Mouse (Mus musculus): Measurements from ENCODE around the gene Tap1. TPM values are rescaled to one million over a fixed set of nuclear protein-coding genes. Genes with fewer than 3 reads are reported as not detected.
"Not testable (repeated sequence)": the region's sequence is repeated elsewhere in the genome, so short reads cannot be mapped to it uniquely, and the experiment has no call there.

The Tap1 gene
- 1 to 10 TPM; 2.8 to 3.2 TPM for total RNA-seq (2021)
- long read RNA-seq, experiment 1, transcript Tap1-206 (11 exons, 2,953 nt), result major isoform, 8 of 8 reads
- long read RNA-seq, experiment 1, partial matches to known transcripts, result 0 of 8 reads
- long read RNA-seq, experiment 1, other reads (novel, unspliced or antisense), result 0 of 8 reads
- long read RNA-seq, experiment 2, transcript Tap1-206 (11 exons, 2,953 nt), result major isoform, 19 of 22 reads
- long read RNA-seq, experiment 2, partial matches to known transcripts, result 2 of 22 reads
- long read RNA-seq, experiment 2, other reads (novel, unspliced or antisense), result 1 of 22 reads

GRCm38 (mm10) chr17:34187261-34187916 is at the start of gene Tap1, which contains the start of gene Psmb9:
TSS of gene Tap1 (plus strand) at chr17:34187553.
TSS of gene Psmb9 (minus strand) at chr17:34187764.
- peak; percentile 97 for DNase-seq (ENCODE audit: low spot score in 2 of 2)

GRCm38 (mm10) chr17:34137601-34138000 is 49.8 kb upstream of the Tap1 start:
- no peak for DNase-seq (ENCODE audit: low spot score in 2 of 2)

GRCm38 (mm10) chr17:34138655-34139054 is 48.7 kb upstream of the Tap1 start:
- DNase-seq (ENCODE audit: low spot score in 2 of 2), result no peak

GRCm38 (mm10) chr17:34139416-34139815 is 47.9 kb upstream of the Tap1 start:
- DNase-seq (ENCODE audit: low spot score in 2 of 2), result peak in 1 of 2 experiments; percentile 19

- no peak for DNase-seq (ENCODE audit: low spot score in 2 of 2)
Measured at GRCm38 (mm10) chr17:34140240-34140639, 47.1 kb upstream of the Tap1 start.

GRCm38 (mm10) chr17:34141448-34141847 is 45.9 kb upstream of the Tap1 start:
- no peak for DNase-seq (ENCODE audit: low spot score in 2 of 2)

- DNase-seq (ENCODE audit: low spot score in 2 of 2), result no peak
Measured at GRCm38 (mm10) chr17:34142456-34143010, 44.8 kb upstream of the Tap1 start.

GRCm38 (mm10) chr17:34143033-34143432 is 44.3 kb upstream of the Tap1 start, which contains the start of gene H2-DMb2:
TSS of gene H2-DMb2 (plus strand) at chr17:34143307.
- DNase-seq (ENCODE audit: low spot score in 2 of 2), result no peak

- no peak for DNase-seq (ENCODE audit: low spot score in 2 of 2)
Measured at GRCm38 (mm10) chr17:34143461-34143860, 43.9 kb upstream of the Tap1 start.

- not testable (repeated sequence) for DNase-seq (ENCODE audit: low spot score in 2 of 2)
Measured at GRCm38 (mm10) chr17:34144221-34144620, 43.1 kb upstream of the Tap1 start.

- no peak for DNase-seq (ENCODE audit: low spot score in 2 of 2)
Measured at GRCm38 (mm10) chr17:34144960-34145371, 42.4 kb upstream of the Tap1 start.

GRCm38 (mm10) chr17:34152923-34153322 is 34.4 kb upstream of the Tap1 start, which contains the start of gene H2-DMb1:
TSS of gene H2-DMb1 (plus strand) at chr17:34153072.
- DNase-seq (ENCODE audit: low spot score in 2 of 2), result peak in 1 of 2 experiments; percentile 70

- DNase-seq (ENCODE audit: low spot score in 2 of 2), result no peak
Measured at GRCm38 (mm10) chr17:34155534-34155933, 31.8 kb upstream of the Tap1 start.

GRCm38 (mm10) chr17:34164202-34164895 is 23.0 kb upstream of the Tap1 start:
- DNase-seq (ENCODE audit: low spot score in 2 of 2), result no peak

GRCm38 (mm10) chr17:34165033-34165730 is 22.2 kb upstream of the Tap1 start:
- DNase-seq (ENCODE audit: low spot score in 2 of 2), result no peak

GRCm38 (mm10) chr17:34169279-34169678 is 18.1 kb upstream of the Tap1 start:
- DNase-seq (ENCODE audit: low spot score in 2 of 2), result peak; percentile 11 to 54

- no peak for DNase-seq (ENCODE audit: low spot score in 2 of 2)
Measured at GRCm38 (mm10) chr17:34170487-34170876, 16.9 kb upstream of the Tap1 start.

GRCm38 (mm10) chr17:34170877-34171498 is 16.4 kb upstream of the Tap1 start:
- DNase-seq (ENCODE audit: low spot score in 2 of 2), result peak; percentile 81 to 91

- DNase-seq (ENCODE audit: low spot score in 2 of 2), result no peak
Measured at GRCm38 (mm10) chr17:34172528-34172927, 14.8 kb upstream of the Tap1 start.

GRCm38 (mm10) chr17:34174075-34174474 is 13.3 kb upstream of the Tap1 start:
- no peak for DNase-seq (ENCODE audit: low spot score in 2 of 2)

Data from layer of hippocampus, postnatal 14 days (tissue).